Mouse (Mus musculus) central nervous system, embryonic 18 days (tissue): ENCODE measurements around the gene Cracr2a. TPM values are rescaled to one million over a fixed set of nuclear protein-coding genes. Genes with fewer than 3 reads are reported as not detected.

ENCODE experiments used
- polyA plus RNA-seq: library from polyadenylated mRNA; depleted of rRNA; stranded (reverse); fragments of >200 nt; gene quantifications from 2 replicates; pipeline ENCODE4 v1.2.3, GENCODE M21; 2012; rRNA removed

Gene Cracr2a
- polyA plus RNA-seq: 0.23 and 0.31 TPM in 2 replicates

DNA sequence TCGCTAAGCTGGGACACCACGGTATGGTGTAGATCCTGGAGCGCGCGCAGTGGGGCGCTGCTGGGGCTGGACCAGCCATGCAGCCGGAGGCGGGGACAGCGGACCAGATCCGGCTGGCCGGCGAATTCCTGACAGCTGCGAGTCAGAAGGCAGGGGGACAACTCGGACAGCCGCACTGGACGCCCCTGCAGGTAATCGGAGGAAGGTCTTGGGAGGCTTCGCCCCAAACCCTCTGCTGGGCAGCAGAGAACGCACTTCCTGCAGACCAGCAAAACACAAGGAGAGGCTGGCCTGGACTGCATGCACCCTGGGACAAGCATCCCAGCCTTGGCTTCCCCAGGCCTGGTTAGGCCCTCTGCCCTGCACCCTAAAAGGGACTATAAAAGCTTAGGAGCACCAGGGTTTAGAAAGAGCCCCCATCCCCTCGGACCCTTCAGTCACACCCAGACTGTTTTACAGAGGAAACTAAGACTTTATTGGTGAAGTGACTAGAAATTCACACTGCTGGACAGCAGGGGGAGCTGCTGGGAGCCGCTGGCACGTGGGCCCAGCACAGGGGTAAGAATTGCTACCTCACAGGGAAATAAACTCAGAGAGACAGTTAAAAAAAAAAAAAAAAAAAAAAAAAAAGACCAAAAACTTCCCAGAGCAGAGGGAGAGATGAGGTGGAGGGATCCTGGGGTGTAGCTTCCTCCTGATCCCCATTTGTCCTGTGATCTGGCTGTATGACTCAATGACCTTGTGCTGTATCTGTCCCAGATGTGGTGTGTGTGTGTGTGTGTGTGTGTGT is at the start of gene Cracr2a:
Cracr2a (plus strand) TSS at position 108 of the 790 bp plus-strand sequence.

Other genes with a start within 250 kb of the Cracr2a start
- gene Parp11, start 114.5 kb upstream of the Cracr2a start, polyA plus RNA-seq: 70.8 and 71.2 TPM in 2 replicates
- gene Prmt8, start 208.1 kb downstream of the Cracr2a start, polyA plus RNA-seq: 22.0 and 25.3 TPM in 2 replicates